Mouse (Mus musculus): ENCODE results near the gene 1700020L24Rik. TPM values are rescaled to one million over a fixed set of nuclear protein-coding genes. Genes with fewer than 3 reads are reported as not detected.

Gene 1700020L24Rik
- polyA plus RNA-seq, 1 experiment from 2014 or later: 0.23 TPM

DNA sequence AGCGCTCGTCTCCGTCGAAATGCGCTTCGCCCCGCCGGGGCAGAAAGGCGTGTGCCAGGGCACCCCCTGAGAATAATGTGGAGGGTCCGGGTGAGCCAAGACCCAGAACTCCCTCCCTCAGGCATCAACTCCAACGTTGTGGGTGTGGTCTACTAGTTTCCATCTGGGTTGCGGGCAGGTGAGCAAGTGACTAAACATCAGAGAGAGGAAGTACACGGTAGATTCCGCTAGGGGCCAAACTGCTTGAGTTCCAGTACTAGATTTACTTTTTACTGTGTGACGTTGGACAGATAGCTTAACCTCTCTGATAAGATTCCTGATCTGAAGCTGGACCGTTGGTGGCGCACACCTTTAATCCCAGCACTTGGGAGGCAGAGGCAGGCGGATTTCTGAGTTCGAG is 7.5 kb downstream of the 1700020L24Rik start:
- DNase-seq (ENCODE audit: low spot score) (peak; percentile 31), ATAC-seq (no peak)
- Histone ChIP-seq H3K27me3 (replicated peaks; ENCODE audit: insufficient read depth, low read length) (peaks cover 33% of the 10 kb centered on the region), H3K9ac (replicated peaks; ENCODE audit: low read depth) (no peak overlapping the region), H3K4me3 (ENCODE audit: low read depth, low read length) (peak overlapping the region; percentile 19; the same call in 1 of the 2 replicates), H3K27ac (ENCODE audit: low read length) (no peak overlapping the region), H3K4me2 (replicated peaks; ENCODE audit: low read depth, low read length) (peak overlapping the region; percentile 35), H3K9me3 (ENCODE audit: low read length) (no peaks in the 10 kb centered on the region), H3K4me1 (ENCODE audit: insufficient read depth, low read depth, low read length) (peaks cover 25% of the 10 kb centered on the region), H3K36me3 (ENCODE audit: insufficient read depth, low read length) (no peaks in the 10 kb centered on the region)
- 28% methylated on average over 19 of the region's 19 CpGs for WGBS
- TF ChIP-seq EP300 (IDR thresholded peaks at IDR 0.05) (no peak), CTCF (IDR thresholded peaks at IDR 0.05) (no peak; the same call in 1 of the 2 replicates)

DNA sequence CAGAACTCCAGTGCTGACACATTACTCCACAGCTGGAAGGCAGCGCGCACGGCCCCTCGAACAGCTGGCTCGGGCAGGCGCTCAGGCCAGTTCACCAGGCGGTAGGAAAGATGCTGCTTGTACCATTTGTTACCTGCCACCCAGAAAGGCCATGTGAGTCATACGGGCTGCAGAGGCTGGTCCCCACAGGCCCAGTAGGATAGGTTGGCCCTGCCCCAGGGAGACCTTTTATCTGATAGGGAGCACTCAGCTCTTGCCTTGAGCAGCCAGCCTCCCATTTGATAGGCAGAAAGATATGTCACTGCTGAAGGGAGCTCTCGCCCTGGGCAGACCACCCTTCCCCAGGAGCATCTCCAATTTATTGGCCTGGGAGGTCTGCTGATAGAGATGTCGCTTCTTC is 10.1 kb downstream of the 1700020L24Rik start:
- 67% methylated on average over 10 of the region's 10 CpGs for WGBS
- Histone ChIP-seq H3K27me3 (replicated peaks; ENCODE audit: insufficient read depth, low read length) (peaks cover 16% of the 10 kb centered on the region), H3K9me3 (ENCODE audit: low read length) (no peaks in the 10 kb centered on the region), H3K36me3 (ENCODE audit: insufficient read depth, low read length) (no peaks in the 10 kb centered on the region), H3K4me2 (replicated peaks; ENCODE audit: low read depth, low read length) (no peak overlapping the region), H3K27ac (ENCODE audit: low read length) (no peak overlapping the region), H3K4me1 (ENCODE audit: insufficient read depth, low read depth, low read length) (peaks cover 25% of the 10 kb centered on the region), H3K9ac (replicated peaks; ENCODE audit: low read depth) (no peak overlapping the region), H3K4me3 (ENCODE audit: low read depth, low read length) (no peak overlapping the region)
- no peak for ATAC-seq
- no peak for TF ChIP-seq EP300 (IDR thresholded peaks at IDR 0.05)
- no peak for TF ChIP-seq CTCF (IDR thresholded peaks at IDR 0.05)
- DNase-seq (ENCODE audit: low spot score): peak; percentile 18

DNA sequence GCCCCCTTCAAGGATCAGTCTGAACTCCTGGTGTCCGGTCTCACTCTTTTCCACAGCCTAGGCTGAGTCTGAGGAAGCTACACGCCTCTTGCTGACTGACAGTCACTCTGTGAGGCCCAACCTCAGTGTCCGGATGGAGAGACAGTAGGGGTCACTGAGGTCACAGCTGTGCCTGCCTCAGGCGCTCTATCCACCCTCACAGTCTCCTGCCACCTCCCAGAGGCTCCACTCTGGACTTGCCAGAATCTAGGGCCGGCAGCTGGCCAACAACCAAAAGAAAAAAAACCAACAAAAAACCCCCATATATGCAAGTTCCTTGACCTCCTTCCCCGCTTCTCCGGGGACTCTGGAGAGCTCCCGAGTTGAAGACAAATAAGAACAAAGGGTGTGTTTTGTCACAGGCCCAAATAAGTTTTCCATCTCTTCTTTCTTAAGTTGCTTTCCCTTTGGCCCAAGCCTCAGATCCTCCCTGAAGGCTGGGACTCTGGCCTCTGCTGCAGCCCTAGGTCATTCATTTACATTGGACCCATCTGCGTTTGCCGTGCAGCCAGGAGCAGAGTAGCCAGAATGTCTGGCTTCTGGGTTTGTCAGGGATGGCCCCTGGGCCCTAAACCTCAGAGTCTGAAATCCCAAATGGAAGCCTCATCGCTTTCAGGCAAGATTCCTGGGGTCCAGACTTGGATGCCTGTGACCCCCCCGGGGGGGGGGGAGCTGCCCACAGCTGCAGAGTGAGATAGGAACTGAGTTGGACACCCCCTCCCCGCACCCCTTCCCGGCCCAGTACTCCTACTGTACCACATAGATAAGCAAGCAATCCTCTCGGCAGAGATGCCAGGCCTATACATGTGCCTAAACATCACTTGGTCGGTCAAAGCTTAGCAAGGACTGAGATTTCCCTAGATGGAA is 10.8 kb downstream of the 1700020L24Rik start:
- H3K4me2 ChIP-seq (replicated peaks; ENCODE audit: low read depth, low read length): no peak overlapping the region
- peak; percentile 61 for ATAC-seq
- WGBS: 22% methylated on average over 16 of the region's 16 CpGs
- peak overlapping the region; percentile 32; the same call in 1 of the 2 replicates for H3K27ac ChIP-seq (ENCODE audit: low read length)
- H3K4me3 ChIP-seq (ENCODE audit: low read depth, low read length): no peak overlapping the region
- H3K36me3 ChIP-seq (ENCODE audit: insufficient read depth, low read length): no peaks in the 10 kb centered on the region
- no peak overlapping the region for H3K9ac ChIP-seq (replicated peaks; ENCODE audit: low read depth)
- H3K27me3 ChIP-seq (replicated peaks; ENCODE audit: insufficient read depth, low read length): peaks cover 11% of the 10 kb centered on the region; the same call in 1 of the 2 replicates
- peak; percentile 60 for DNase-seq (ENCODE audit: low spot score)
- H3K4me1 ChIP-seq (ENCODE audit: insufficient read depth, low read depth, low read length): peaks cover 25% of the 10 kb centered on the region
- no peaks in the 10 kb centered on the region for H3K9me3 ChIP-seq (ENCODE audit: low read length)
- TF ChIP-seq EP300 (IDR thresholded peaks at IDR 0.05) (no peak), CTCF (IDR thresholded peaks at IDR 0.05) (no peak)

DNA sequence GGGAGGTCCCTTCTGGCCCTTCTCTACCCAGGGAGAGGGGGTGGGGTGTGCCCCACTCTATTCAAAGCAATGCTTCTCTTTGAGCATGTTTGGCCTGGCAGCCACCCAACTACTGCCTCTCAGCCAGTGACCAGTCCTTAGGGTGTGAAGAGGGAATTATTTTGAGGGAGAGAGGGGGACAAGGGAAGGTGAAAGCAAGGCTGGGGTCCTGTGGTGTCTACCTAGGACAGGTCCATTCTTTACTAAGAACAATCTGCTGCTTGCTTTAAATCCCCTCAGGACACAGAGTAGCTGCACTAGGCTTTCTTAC is 11.4 kb downstream of the 1700020L24Rik start:
- ATAC-seq (peak; percentile 71), DNase-seq (ENCODE audit: low spot score) (peak; percentile 77)
- Histone ChIP-seq H3K4me1 (ENCODE audit: insufficient read depth, low read depth, low read length) (peaks cover 25% of the 10 kb centered on the region), H3K9me3 (ENCODE audit: low read length) (no peaks in the 10 kb centered on the region), H3K9ac (replicated peaks; ENCODE audit: low read depth) (no peak overlapping the region), H3K36me3 (ENCODE audit: insufficient read depth, low read length) (no peaks in the 10 kb centered on the region), H3K4me2 (replicated peaks; ENCODE audit: low read depth, low read length) (no peak overlapping the region), H3K27ac (ENCODE audit: low read length) (0 out of 2 replicates have a peak overlapping the region, but pooled peaks have one; percentile 32), H3K4me3 (ENCODE audit: low read depth, low read length) (no peak overlapping the region), H3K27me3 (replicated peaks; ENCODE audit: insufficient read depth, low read length) (peaks cover 8% of the 10 kb centered on the region; the same call in 1 of the 2 replicates)
- TF ChIP-seq EP300 (IDR thresholded peaks at IDR 0.05): no peak
- TF ChIP-seq CTCF (IDR thresholded peaks at IDR 0.05): no peak

DNA sequence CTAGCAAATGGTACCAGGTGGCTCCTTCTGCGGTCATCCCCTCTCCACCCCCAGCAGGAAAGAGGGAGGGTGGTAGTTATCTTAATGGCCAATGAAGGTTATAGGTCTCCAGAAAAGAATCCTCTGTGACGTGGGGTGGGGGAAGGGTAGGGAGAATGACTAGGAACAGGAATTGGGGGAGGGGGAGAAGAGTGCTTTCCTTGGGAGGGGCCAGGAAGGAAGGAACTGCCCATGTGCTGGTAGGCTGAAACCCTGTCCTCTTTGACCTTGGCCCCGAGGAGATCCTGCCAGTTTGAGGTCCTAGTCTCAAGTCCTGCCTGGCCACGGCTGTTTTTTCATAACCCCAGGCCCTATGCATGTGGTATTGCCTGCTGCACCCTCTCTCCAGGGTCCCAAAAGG is 11.8 kb downstream of the 1700020L24Rik start:
- 0 out of 2 replicates have a peak overlapping the region, but pooled peaks have one; percentile 32 for H3K27ac ChIP-seq (ENCODE audit: low read length)
- H3K27me3 ChIP-seq (replicated peaks; ENCODE audit: insufficient read depth, low read length): peaks cover 5% of the 10 kb centered on the region; the same call in 1 of the 2 replicates
- no peaks in the 10 kb centered on the region for H3K36me3 ChIP-seq (ENCODE audit: insufficient read depth, low read length)
- ATAC-seq: peak; percentile 46
- H3K9ac ChIP-seq (replicated peaks; ENCODE audit: low read depth): no peak overlapping the region
- no peak overlapping the region for H3K4me2 ChIP-seq (replicated peaks; ENCODE audit: low read depth, low read length)
- no peaks in the 10 kb centered on the region for H3K9me3 ChIP-seq (ENCODE audit: low read length)
- H3K4me3 ChIP-seq (ENCODE audit: low read depth, low read length): no peak overlapping the region
- peaks cover 28% of the 10 kb centered on the region for H3K4me1 ChIP-seq (ENCODE audit: insufficient read depth, low read depth, low read length)
- TF ChIP-seq CTCF (IDR thresholded peaks at IDR 0.05) (no peak), EP300 (IDR thresholded peaks at IDR 0.05) (peak; percentile 18; the same call in 1 of the 2 replicates)
- WGBS: 26% methylated on average over 4 of the region's 4 CpGs
- DNase-seq (ENCODE audit: low spot score): peak; percentile 49

DNA sequence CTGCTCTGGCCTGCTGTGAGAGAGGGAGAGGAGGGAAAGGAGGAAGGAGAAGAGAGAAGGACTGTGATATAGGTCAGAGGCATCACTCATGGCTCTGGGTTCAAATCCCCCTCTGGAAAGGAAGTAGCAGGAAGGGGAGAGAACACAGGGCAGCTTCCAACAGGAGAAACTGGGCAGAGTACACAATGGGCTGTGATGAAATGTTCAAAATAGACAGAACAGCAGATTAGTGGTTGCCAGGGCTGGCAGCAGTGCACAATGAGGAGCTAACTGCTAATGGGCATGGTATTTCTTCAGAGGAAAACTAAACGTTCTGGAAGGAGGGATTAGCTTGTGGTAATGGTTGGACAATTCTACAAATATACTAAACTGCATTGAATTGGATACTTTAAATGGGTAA is 13.1 kb downstream of the 1700020L24Rik start:
- ATAC-seq: no peak

More for the DNA sequence above, 13.1 kb downstream of the 1700020L24Rik start:
- H3K36me3 ChIP-seq (ENCODE audit: insufficient read depth, low read length): no peaks in the 10 kb centered on the region
- peaks cover 37% of the 10 kb centered on the region for H3K4me1 ChIP-seq (ENCODE audit: insufficient read depth, low read depth, low read length)
- TF ChIP-seq CTCF (IDR thresholded peaks at IDR 0.05): no peak
- no peak for TF ChIP-seq EP300 (IDR thresholded peaks at IDR 0.05)
- no peak for DNase-seq (ENCODE audit: low spot score)
- H3K27me3 ChIP-seq (replicated peaks; ENCODE audit: insufficient read depth, low read length): 0 out of 2 replicates have a peak, but pooled peaks cover under 1% of the 10 kb centered on the region
- H3K9me3 ChIP-seq (ENCODE audit: low read length): no peaks in the 10 kb centered on the region
- H3K9ac ChIP-seq (replicated peaks; ENCODE audit: low read depth): no peak overlapping the region
- H3K4me2 ChIP-seq (replicated peaks; ENCODE audit: low read depth, low read length): no peak overlapping the region
- 32% methylated on average over 1 of the region's 1 CpGs for WGBS
- no peak overlapping the region for H3K27ac ChIP-seq (ENCODE audit: low read length)
- no peak overlapping the region for H3K4me3 ChIP-seq (ENCODE audit: low read depth, low read length)

All from lung, postnatal 0 days (tissue).